Mouse (Mus musculus) lung, embryonic 14.5 days (tissue): ENCODE results near the gene BC048562. TPM values are rescaled to one million over a fixed set of nuclear protein-coding genes. Genes with fewer than 3 reads are reported as not detected.

Source experiments
- ATAC-seq: fragments of 200-750 bp; cut with Nextera tagmentation; 2 replicates; pipeline ENCODE4 v1.8.0; 2017; ENCODE audit warnings: mild to moderate bottlenecking, moderate TSS enrichment, moderate library complexity; ENCODE audit not compliant: insufficient read depth
- DNase-seq: peaks from one replicate; pipeline ENCODE4 v3.0.0-alpha.2; 2015
- H3K27ac ChIP-seq: fragments of 300-500 bp; sonication (generic); 2 replicates; pipeline ENCODE4 v1.5.1; 2014; ENCODE audit warnings: low read depth, mild to moderate bottlenecking, moderate library complexity
- H3K27me3 ChIP-seq: fragments of 300-500 bp; sonication (generic); 2 replicates; pipeline ENCODE4 v1.6.1; 2014; ENCODE audit warnings: low read length, control low read depth; ENCODE audit not compliant: insufficient read depth
- H3K36me3 ChIP-seq: fragments of 300-500 bp; sonication (generic); 2 replicates; pipeline ENCODE4 v1.6.1; 2014; ENCODE audit warnings: control low read depth; ENCODE audit not compliant: insufficient read depth
- H3K4me1 ChIP-seq: fragments of 300-500 bp; sonication (generic); 2 replicates; pipeline ENCODE4 v1.6.1; 2014; ENCODE audit warnings: antibody characterized with exemption, control low read depth; ENCODE audit not compliant: insufficient read depth
- H3K4me2 ChIP-seq: fragments of 300-500 bp; sonication (generic); 2 replicates; pipeline ENCODE4 v1.6.1; 2014; ENCODE audit warnings: mild to moderate bottlenecking
- H3K4me3 ChIP-seq: fragments of 300-500 bp; sonication (generic); 2 replicates; pipeline ENCODE4 v1.5.1; 2014; ENCODE audit warnings: low read depth, low read length
- H3K9ac ChIP-seq: fragments of 300-500 bp; sonication (generic); 2 replicates; pipeline ENCODE4 v1.6.1; 2014
- H3K9me3 ChIP-seq: fragments of 300-500 bp; sonication (generic); 2 replicates; pipeline ENCODE4 v1.6.1; 2016; ENCODE audit warnings: low read depth, low read length, control low read depth
- CTCF ChIP-seq: IDR thresholded peaks from 2 replicates; pipeline ENCODE4 v1.5.1; 2016; ENCODE audit warnings: antibody characterized with exemption, low read depth
- WGBS: fragments of 180-500 bp; shearing (Covaris S2); extraction: QIAGEN DNeasy Blood & Tissue Kit; methylation state at CpG from one replicate; pipeline ENCODE4 v1.1.7; 2014; 5-methylcytosine and 5-hydroxymethylcytosine counted together
- polyA plus RNA-seq: library from polyadenylated mRNA; unstranded; fragments of >200 nt; fragmentation: Nextera tagmentation; extraction: Ambion mirVana; gene quantifications from 2 replicates; pipeline ENCODE4 v1.2.1, GENCODE M21; 2014

Gene BC048562
- polyA plus RNA-seq, 1 experiment from 2014 or later: not detected

GRCm38 (mm10) chr9:108488403-108488802 lies 52.1 kb downstream of the BC048562 start:
- Histone ChIP-seq H3K27ac (no peak overlapping the region), H3K36me3 (peaks cover 80% of the 10 kb centered on the region), H3K4me1 (peaks cover 5% of the 10 kb centered on the region; the same call in 1 of the 2 replicates), H3K4me3 (no peak overlapping the region), H3K9ac (no peak overlapping the region), H3K9me3 (no peaks in the 10 kb centered on the region), H3K27me3 (no peaks in the 10 kb centered on the region), H3K4me2 (no peak overlapping the region)
- WGBS: 89% methylated on average over 17 of the region's 17 CpGs
- ATAC-seq (no peak), DNase-seq (no peak)
- TF ChIP-seq CTCF: no peak

- 95% methylated on average over 20 of the region's 20 CpGs for WGBS
- ATAC-seq (no peak), DNase-seq (no peak)
- no peaks in the 10 kb centered on the region for H3K9me3 ChIP-seq
- H3K9ac ChIP-seq: no peak overlapping the region; the same call in 1 of the 2 replicates
- H3K4me3 ChIP-seq: no peak overlapping the region
- H3K4me1 ChIP-seq: peaks cover 5% of the 10 kb centered on the region; the same call in 1 of the 2 replicates
- no peak overlapping the region for H3K4me2 ChIP-seq
- H3K27ac ChIP-seq: no peak overlapping the region
- peaks cover 80% of the 10 kb centered on the region for H3K36me3 ChIP-seq
- H3K27me3 ChIP-seq: no peaks in the 10 kb centered on the region
- no peak for TF ChIP-seq CTCF
These were observed 52.9 kb downstream of the BC048562 start for GRCm38 (mm10) chr9:108489215-108489614.

DNA sequence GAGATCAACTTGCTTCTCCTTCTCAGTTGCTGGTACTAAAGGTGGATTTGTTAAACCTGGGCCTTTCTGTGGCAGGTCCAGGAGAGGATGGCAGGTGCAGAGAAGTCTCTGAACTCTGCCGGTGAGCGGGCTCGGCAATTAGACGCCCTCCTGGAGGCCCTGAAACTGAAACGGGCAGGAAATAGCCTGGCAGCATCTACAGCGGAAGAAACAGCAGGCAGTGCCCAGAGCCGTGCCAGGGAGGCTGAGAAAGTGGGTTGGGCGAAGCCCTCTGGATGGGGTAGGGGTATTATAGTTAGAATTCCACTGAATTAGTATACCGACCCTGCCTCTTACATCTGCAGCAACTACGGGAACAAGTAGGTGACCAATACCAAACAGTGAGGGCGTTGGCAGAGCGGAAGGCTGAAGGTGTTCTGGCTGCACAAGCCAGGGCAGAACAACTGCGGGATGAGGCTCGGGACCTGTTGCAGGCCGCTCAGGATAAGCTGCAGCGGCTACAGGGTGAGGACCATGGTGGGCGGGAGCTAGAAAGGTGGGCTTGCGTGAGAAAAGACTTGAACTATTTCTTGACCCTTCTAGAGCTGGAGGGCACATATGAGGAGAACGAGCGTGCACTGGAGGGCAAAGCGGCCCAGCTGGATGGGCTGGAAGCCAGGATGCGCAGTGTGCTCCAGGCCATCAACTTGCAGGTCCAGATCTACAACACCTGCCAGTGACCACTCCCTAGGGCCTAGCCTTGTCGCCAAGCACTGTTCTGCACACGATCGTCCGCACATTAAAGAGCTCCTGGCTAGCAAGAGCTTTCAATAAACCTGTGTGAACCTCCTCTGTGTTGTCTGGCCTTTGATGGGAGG lies 53.6 kb downstream of the BC048562 start:
- no peaks in the 10 kb centered on the region for H3K27me3 ChIP-seq
- H3K9me3 ChIP-seq: no peaks in the 10 kb centered on the region
- no peak for TF ChIP-seq CTCF
- peaks cover 84% of the 10 kb centered on the region for H3K36me3 ChIP-seq
- WGBS: 60% methylated on average over 26 of the region's 26 CpGs
- peaks cover 5% of the 10 kb centered on the region; the same call in 1 of the 2 replicates for H3K4me1 ChIP-seq
- H3K4me2 ChIP-seq: peak overlapping the region; percentile 90
- DNase-seq: no peak
- H3K27ac ChIP-seq: peak overlapping the region; percentile 94
- ATAC-seq: peak; percentile 32
- peak overlapping the region; percentile 88; the same call in 1 of the 2 replicates for H3K9ac ChIP-seq
- H3K4me3 ChIP-seq: peak overlapping the region; percentile 79

GRCm38 (mm10) chr9:108490559-108491285 lies 54.4 kb downstream of the BC048562 start, which contains the start of gene Usp19:
Gene Usp19, plus strand, starts transcription at chr9:108490602.
- ATAC-seq (peak; percentile 95), DNase-seq (peak; percentile 98)
- H3K4me1 ChIP-seq: peaks cover 5% of the 10 kb centered on the region; the same call in 1 of the 2 replicates
- WGBS: 2% methylated on average over 69 of the region's 69 CpGs
- H3K36me3 ChIP-seq: peaks cover 84% of the 10 kb centered on the region
- H3K9ac ChIP-seq: peak within 1 kb of the TSS; percentile 88
- H3K9me3 ChIP-seq: no peaks in the 10 kb centered on the region
- peak within 1 kb of the TSS; percentile 79 for H3K4me3 ChIP-seq
- H3K4me2 ChIP-seq: peak within 1 kb of the TSS; percentile 90
- TF ChIP-seq CTCF: no peak
- no peaks in the 10 kb centered on the region for H3K27me3 ChIP-seq
- H3K27ac ChIP-seq: peak within 1 kb of the TSS; percentile 94

- ATAC-seq: no peak
- no peak for TF ChIP-seq CTCF
- Histone ChIP-seq H3K9ac (peak overlapping the region; percentile 88), H3K36me3 (peaks cover 84% of the 10 kb centered on the region), H3K4me2 (peak overlapping the region; percentile 90), H3K27me3 (no peaks in the 10 kb centered on the region), H3K9me3 (no peaks in the 10 kb centered on the region), H3K4me1 (peaks cover 5% of the 10 kb centered on the region; the same call in 1 of the 2 replicates), H3K27ac (peak overlapping the region; percentile 94), H3K4me3 (peak overlapping the region; percentile 79)
- DNase-seq: no peak
- WGBS: 8% methylated on average over 12 of the region's 12 CpGs
These were observed 55.0 kb downstream of the BC048562 start for GRCm38 (mm10) chr9:108491286-108491580.

DNA sequence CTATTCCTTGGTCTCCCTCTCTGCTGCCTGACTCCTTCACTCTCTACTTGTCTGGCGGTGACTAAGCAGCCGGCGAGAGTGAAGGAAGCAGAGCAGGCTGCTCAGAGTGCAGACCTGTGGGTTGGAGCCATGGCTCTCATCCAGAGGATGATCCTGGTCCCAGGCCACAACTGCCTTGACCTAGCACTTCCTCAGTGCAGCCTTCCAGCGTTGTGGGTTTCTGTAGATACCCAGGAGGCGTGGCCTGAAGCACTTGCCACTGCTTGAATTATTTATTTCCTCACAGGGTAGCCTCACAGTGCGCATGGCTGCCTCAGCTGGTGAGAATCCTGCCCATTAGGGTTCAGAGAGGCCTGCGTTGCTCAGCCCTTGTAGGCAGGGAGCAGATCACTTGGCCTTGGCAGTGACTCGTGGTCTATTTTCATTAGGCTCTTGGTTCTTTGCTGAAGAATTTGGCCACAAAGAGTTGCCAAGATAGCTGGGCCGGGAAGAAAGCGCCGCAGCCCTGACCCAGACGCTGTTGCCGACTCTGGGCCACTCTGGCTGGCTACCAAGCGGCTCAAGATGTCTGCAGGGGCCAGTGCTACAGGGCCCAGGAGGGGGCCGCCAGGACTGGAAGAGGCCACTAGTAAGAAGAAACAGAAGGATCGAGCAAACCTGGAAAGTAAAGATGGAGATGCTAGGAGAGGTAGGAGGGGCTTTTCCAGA lies 55.9 kb downstream of the BC048562 start:
- Histone ChIP-seq H3K36me3 (peaks cover 84% of the 10 kb centered on the region), H3K9me3 (no peaks in the 10 kb centered on the region), H3K4me3 (peak overlapping the region; percentile 79), H3K4me2 (peak overlapping the region; percentile 90), H3K9ac (peak overlapping the region; percentile 88), H3K27me3 (no peaks in the 10 kb centered on the region), H3K27ac (no peak overlapping the region), H3K4me1 (peaks cover 5% of the 10 kb centered on the region; the same call in 1 of the 2 replicates)
- no peak for TF ChIP-seq CTCF
- ATAC-seq (no peak), DNase-seq (peak; percentile 9)
- 84% methylated on average over 16 of the region's 16 CpGs for WGBS
